Mouse (Mus musculus) neural tube, embryonic 15.5 days (tissue): ENCODE results near the gene Nelfb. TPM values are rescaled to one million over a fixed set of nuclear protein-coding genes. Genes with fewer than 3 reads are reported as not detected.

Experiments used
- ATAC-seq: fragments of 200-750 bp; cut with Nextera tagmentation; 2 replicates; pipeline ENCODE4 v1.8.0; 2017; ENCODE audit warnings: mild to moderate bottlenecking, moderate TSS enrichment, moderate library complexity; ENCODE audit not compliant: low FRiP score
- H3K27ac ChIP-seq: fragments of 300-500 bp; sonication (generic); replicated peaks from 2 replicates; pipeline ENCODE4 v1.5.1; 2015; ENCODE audit warnings: mild to moderate bottlenecking, inconsistent platforms
- H3K27me3 ChIP-seq: fragments of 300-500 bp; sonication (generic); replicated peaks from 2 replicates; pipeline ENCODE4 v1.6.1; 2015; ENCODE audit warnings: inconsistent platforms
- H3K36me3 ChIP-seq: fragments of 300-500 bp; sonication (generic); 2 replicates; pipeline ENCODE4 v1.6.1; 2015; ENCODE audit warnings: inconsistent platforms
- H3K4me1 ChIP-seq: fragments of 300-500 bp; sonication (generic); 2 replicates; pipeline ENCODE4 v1.6.1; 2015; ENCODE audit warnings: inconsistent platforms
- H3K4me2 ChIP-seq: fragments of 300-500 bp; sonication (generic); 2 replicates; pipeline ENCODE4 v1.6.1; 2015; ENCODE audit warnings: inconsistent platforms, mild to moderate bottlenecking, moderate library complexity
- H3K4me3 ChIP-seq: fragments of 300-500 bp; sonication (generic); replicated peaks from 2 replicates; pipeline ENCODE4 v1.5.1; 2015; ENCODE audit warnings: mild to moderate bottlenecking, inconsistent platforms
- H3K9ac ChIP-seq: fragments of 300-500 bp; sonication (generic); replicated peaks from 2 replicates; pipeline ENCODE4 v1.6.1; 2015; ENCODE audit warnings: mild to moderate bottlenecking, inconsistent platforms
- H3K9me3 ChIP-seq: fragments of 300-500 bp; sonication (generic); replicated peaks from 2 replicates; pipeline ENCODE4 v1.6.1; 2016; ENCODE audit warnings: inconsistent platforms
- WGBS: fragments of 180-500 bp; shearing (Covaris S2); methylation state at CpG from one replicate; pipeline ENCODE4 v1.1.7; 2015; ENCODE audit warnings: mixed read lengths; 5-methylcytosine and 5-hydroxymethylcytosine counted together
- polyA plus RNA-seq: library from polyadenylated mRNA; unstranded; fragments of >200 nt; fragmentation: Nextera tagmentation; extraction: Ambion mirVana; gene quantifications from 2 replicates; pipeline ENCODE4 v1.2.1, GENCODE M21; 2015

Nelfb gene
- polyA plus RNA-seq, 1 experiment from 2014 or later: 101 TPM

- Histone ChIP-seq H3K9me3 (no peaks in the 10 kb centered on the region), H3K4me3 (peak overlapping the region; percentile 72), H3K36me3 (peaks cover 18% of the 10 kb centered on the region), H3K27me3 (peaks cover 3% of the 10 kb centered on the region; the same call in 1 of the 2 replicates), H3K4me2 (peak overlapping the region; percentile 67), H3K9ac (peak overlapping the region; percentile 36), H3K4me1 (peaks cover 42% of the 10 kb centered on the region), H3K27ac (peak overlapping the region; percentile 84)
- WGBS: 2% methylated on average over 29 of the region's 29 CpGs
- ATAC-seq: peak; percentile 84
Observed at GRCm38 (mm10) chr2:25240723-25241437, 29.6 kb upstream of the Nelfb start.

- peak overlapping the region; percentile 72 for H3K4me3 ChIP-seq
- 0 out of 2 replicates have a peak, but pooled peaks have one; percentile 11 for ATAC-seq
- 46% methylated on average over 8 of the region's 8 CpGs for WGBS
- peaks cover 5% of the 10 kb centered on the region; the same call in 1 of the 2 replicates for H3K27me3 ChIP-seq
- H3K36me3 ChIP-seq: peaks cover 13% of the 10 kb centered on the region
- H3K4me1 ChIP-seq: peaks cover 42% of the 10 kb centered on the region
- H3K9ac ChIP-seq: peak overlapping the region; percentile 36; the same call in 1 of the 2 replicates
- H3K9me3 ChIP-seq: no peaks in the 10 kb centered on the region
- H3K4me2 ChIP-seq: peak overlapping the region; percentile 67
- peak overlapping the region; percentile 84 for H3K27ac ChIP-seq
Observed at GRCm38 (mm10) chr2:25240310-25240709, 29.0 kb upstream of the Nelfb start.

GRCm38 (mm10) chr2:25239766-25240165 lies 28.5 kb upstream of the Nelfb start:
- no peaks in the 10 kb centered on the region for H3K9me3 ChIP-seq
- H3K4me1 ChIP-seq: peaks cover 42% of the 10 kb centered on the region
- H3K4me3 ChIP-seq: no peak overlapping the region
- 90% methylated on average over 3 of the region's 3 CpGs for WGBS
- peaks cover 7% of the 10 kb centered on the region; the same call in 1 of the 2 replicates for H3K36me3 ChIP-seq
- H3K9ac ChIP-seq: no peak overlapping the region
- H3K27me3 ChIP-seq: peaks cover 7% of the 10 kb centered on the region; the same call in 1 of the 2 replicates
- no peak overlapping the region for H3K27ac ChIP-seq
- ATAC-seq: no peak
- H3K4me2 ChIP-seq: no peak overlapping the region

GRCm38 (mm10) chr2:25238106-25238505 lies 26.8 kb upstream of the Nelfb start:
- H3K36me3 ChIP-seq: no peaks in the 10 kb centered on the region
- H3K4me2 ChIP-seq: no peak overlapping the region
- H3K4me1 ChIP-seq: peaks cover 28% of the 10 kb centered on the region
- no peaks in the 10 kb centered on the region for H3K9me3 ChIP-seq
- peaks cover 7% of the 10 kb centered on the region; the same call in 1 of the 2 replicates for H3K27me3 ChIP-seq
- no peak for ATAC-seq
- H3K9ac ChIP-seq: no peak overlapping the region
- H3K4me3 ChIP-seq: no peak overlapping the region
- H3K27ac ChIP-seq: no peak overlapping the region

GRCm38 (mm10) chr2:25237522-25237921 lies 26.2 kb upstream of the Nelfb start:
- peaks cover 22% of the 10 kb centered on the region for H3K4me1 ChIP-seq
- WGBS: 66% methylated on average over 4 of the region's 4 CpGs
- H3K27me3 ChIP-seq: peaks cover 7% of the 10 kb centered on the region; the same call in 1 of the 2 replicates
- no peak overlapping the region for H3K4me3 ChIP-seq
- no peaks in the 10 kb centered on the region for H3K36me3 ChIP-seq
- no peak overlapping the region for H3K9ac ChIP-seq
- H3K4me2 ChIP-seq: no peak overlapping the region
- H3K9me3 ChIP-seq: no peaks in the 10 kb centered on the region
- ATAC-seq: no peak
- H3K27ac ChIP-seq: no peak overlapping the region

GRCm38 (mm10) chr2:25236614-25237013 lies 25.3 kb upstream of the Nelfb start, which contains the start of gene Rnf224:
TSS of gene Rnf224 (minus strand) at chr2:25236787.
- Histone ChIP-seq H3K27me3 (peaks cover 7% of the 10 kb centered on the region; the same call in 1 of the 2 replicates), H3K4me2 (no peak within 1 kb of the TSS), H3K27ac (no peak within 1 kb of the TSS), H3K4me1 (peaks cover 14% of the 10 kb centered on the region), H3K9ac (no peak within 1 kb of the TSS), H3K9me3 (no peaks in the 10 kb centered on the region), H3K4me3 (no peak within 1 kb of the TSS), H3K36me3 (no peaks in the 10 kb centered on the region)
- 48% methylated on average over 8 of the region's 8 CpGs for WGBS
- ATAC-seq: no peak

GRCm38 (mm10) chr2:25234551-25235220 lies 23.4 kb upstream of the Nelfb start:
- Histone ChIP-seq H3K4me3 (no peak overlapping the region), H3K9ac (no peak overlapping the region), H3K27ac (no peak overlapping the region), H3K9me3 (no peaks in the 10 kb centered on the region), H3K36me3 (no peaks in the 10 kb centered on the region), H3K4me2 (no peak overlapping the region), H3K27me3 (peaks cover 10% of the 10 kb centered on the region; the same call in 1 of the 2 replicates), H3K4me1 (no peaks in the 10 kb centered on the region)
- no peak for ATAC-seq
- 77% methylated on average over 5 of the region's 5 CpGs for WGBS

- no peak for ATAC-seq
- Histone ChIP-seq H3K36me3 (no peaks in the 10 kb centered on the region), H3K9ac (no peak within 1 kb of the TSS), H3K4me2 (no peak within 1 kb of the TSS), H3K4me1 (peaks cover 3% of the 10 kb centered on the region), H3K4me3 (no peak within 1 kb of the TSS), H3K27me3 (peaks cover 10% of the 10 kb centered on the region; the same call in 1 of the 2 replicates), H3K9me3 (no peaks in the 10 kb centered on the region), H3K27ac (no peak within 1 kb of the TSS)
- 85% methylated on average over 3 of the region's 3 CpGs for WGBS
Observed at GRCm38 (mm10) chr2:25234050-25234449, 22.8 kb upstream of the Nelfb start, which contains the start of gene Slc34a3. TSS of gene Slc34a3 (minus strand) at chr2:25234364.

GRCm38 (mm10) chr2:25233421-25233820 lies 22.1 kb upstream of the Nelfb start:
- Histone ChIP-seq H3K9me3 (no peaks in the 10 kb centered on the region), H3K36me3 (no peaks in the 10 kb centered on the region), H3K9ac (no peak overlapping the region), H3K4me1 (peaks cover 9% of the 10 kb centered on the region), H3K27ac (no peak overlapping the region), H3K4me3 (no peak overlapping the region), H3K4me2 (no peak overlapping the region), H3K27me3 (peaks cover 10% of the 10 kb centered on the region; the same call in 1 of the 2 replicates)
- ATAC-seq: no peak
- WGBS: 88% methylated on average over 4 of the region's 4 CpGs

- H3K4me1 ChIP-seq: peaks cover 14% of the 10 kb centered on the region
- WGBS: 68% methylated on average over 12 of the region's 12 CpGs
- H3K4me3 ChIP-seq: no peak overlapping the region
- H3K9ac ChIP-seq: no peak overlapping the region
- no peak for ATAC-seq
- no peak overlapping the region for H3K4me2 ChIP-seq
- H3K27ac ChIP-seq: no peak overlapping the region
- H3K36me3 ChIP-seq: no peaks in the 10 kb centered on the region
- peaks cover 6% of the 10 kb centered on the region; the same call in 1 of the 2 replicates for H3K27me3 ChIP-seq
- H3K9me3 ChIP-seq: no peaks in the 10 kb centered on the region
Observed at GRCm38 (mm10) chr2:25231038-25231437, 19.7 kb upstream of the Nelfb start.

GRCm38 (mm10) chr2:25230581-25230980 lies 19.3 kb upstream of the Nelfb start:
- H3K4me2 ChIP-seq: no peak overlapping the region
- peaks cover 18% of the 10 kb centered on the region for H3K4me1 ChIP-seq
- 87% methylated on average over 7 of the region's 7 CpGs for WGBS

More at GRCm38 (mm10) chr2:25230581-25230980, 19.3 kb upstream of the Nelfb start:
- ATAC-seq: no peak
- Histone ChIP-seq H3K9ac (no peak overlapping the region), H3K36me3 (no peaks in the 10 kb centered on the region), H3K27ac (no peak overlapping the region), H3K27me3 (0 out of 2 replicates have a peak, but pooled peaks cover 6% of the 10 kb centered on the region), H3K9me3 (no peaks in the 10 kb centered on the region), H3K4me3 (no peak overlapping the region)
